Mouse (Mus musculus) lung, postnatal 25 days (tissue): Measurements from ENCODE around the gene Hmgb1.

Source experiments
- DNase-seq: peaks from one replicate; pipeline ENCODE4 v3.0.0; 2022; ENCODE audit warnings: low spot score

Hmgb1 gene

GRCm38 (mm10) chr5:149184104-149184843 lies at the start of gene Hmgb1, which contains the start of gene Uspl1:
Gene Hmgb1, minus strand, starts transcription at chr5:149184489.
Gene Uspl1, plus strand, starts transcription at chr5:149184350.
- DNase-seq = peak; percentile 98

DNA sequence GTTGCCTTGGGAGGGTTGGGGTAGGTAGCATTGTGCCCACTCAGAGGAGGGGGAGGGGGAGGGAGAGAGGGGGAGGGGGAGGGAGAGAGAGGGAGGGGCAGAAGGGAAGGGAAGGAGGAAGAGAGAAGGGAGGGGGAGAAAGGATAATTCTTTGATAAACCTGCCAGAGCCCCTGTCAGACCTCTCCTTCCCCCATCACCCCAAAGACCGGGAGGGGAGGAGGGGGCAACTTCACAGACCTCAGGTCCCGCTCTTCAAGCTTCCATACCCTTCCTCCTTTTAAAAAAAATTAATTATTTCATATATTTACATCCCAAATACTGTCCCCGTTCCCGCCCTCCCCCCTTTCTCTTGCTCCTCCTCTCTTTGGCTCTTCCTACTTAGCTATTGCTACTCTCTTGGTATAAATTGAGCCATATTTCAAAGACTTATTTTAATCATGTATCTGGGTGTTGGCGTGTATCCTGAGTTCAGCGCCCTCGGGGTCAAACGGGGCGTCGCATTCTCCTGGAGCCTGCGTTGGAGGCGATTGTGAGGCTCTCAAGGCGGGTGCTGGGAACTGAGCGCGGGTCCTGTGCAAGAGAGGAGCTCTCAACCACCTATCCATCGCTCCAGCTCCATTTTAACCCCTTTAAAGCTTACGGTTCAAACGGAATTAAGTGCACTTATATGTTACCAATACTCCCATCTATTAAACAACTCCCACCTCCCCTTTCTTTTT lies 45.5 kb upstream of the Hmgb1 start:
- DNase-seq = no peak

- DNase-seq = peak; percentile 98
Observed at GRCm38 (mm10) chr5:149228700-149229618, 44.7 kb upstream of the Hmgb1 start.

GRCm38 (mm10) chr5:149224666-149225065 lies 40.4 kb upstream of the Hmgb1 start:
- no peak for DNase-seq

GRCm38 (mm10) chr5:149221355-149221754 lies 37.1 kb upstream of the Hmgb1 start:
- DNase-seq = no peak

- no peak for DNase-seq
Observed at GRCm38 (mm10) chr5:149219493-149219892, 35.2 kb upstream of the Hmgb1 start.

- DNase-seq = no peak
Observed at GRCm38 (mm10) chr5:149217524-149218357, 33.5 kb upstream of the Hmgb1 start.

- no peak for DNase-seq
Observed at GRCm38 (mm10) chr5:149215540-149215939, 31.3 kb upstream of the Hmgb1 start.

DNA sequence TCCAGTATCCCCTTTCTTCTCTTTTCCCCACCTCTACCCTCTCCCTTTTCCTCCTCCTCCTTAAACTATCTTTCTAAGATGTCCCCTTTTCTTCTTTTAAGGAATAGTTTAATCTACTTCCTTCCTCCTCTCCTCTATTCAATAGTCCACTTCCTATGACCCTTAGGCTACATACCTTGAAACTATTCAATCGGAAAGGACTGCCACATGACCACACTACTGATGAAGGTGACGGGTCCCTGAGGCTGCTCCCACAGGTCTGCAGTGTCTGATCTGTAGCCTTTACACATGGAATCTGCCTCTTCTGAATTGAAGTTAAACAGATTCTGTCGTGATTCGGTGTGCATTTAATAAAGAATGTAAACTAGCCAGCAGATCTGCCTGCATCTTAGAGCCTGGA lies 28.5 kb upstream of the Hmgb1 start:
- no peak for DNase-seq

DNA sequence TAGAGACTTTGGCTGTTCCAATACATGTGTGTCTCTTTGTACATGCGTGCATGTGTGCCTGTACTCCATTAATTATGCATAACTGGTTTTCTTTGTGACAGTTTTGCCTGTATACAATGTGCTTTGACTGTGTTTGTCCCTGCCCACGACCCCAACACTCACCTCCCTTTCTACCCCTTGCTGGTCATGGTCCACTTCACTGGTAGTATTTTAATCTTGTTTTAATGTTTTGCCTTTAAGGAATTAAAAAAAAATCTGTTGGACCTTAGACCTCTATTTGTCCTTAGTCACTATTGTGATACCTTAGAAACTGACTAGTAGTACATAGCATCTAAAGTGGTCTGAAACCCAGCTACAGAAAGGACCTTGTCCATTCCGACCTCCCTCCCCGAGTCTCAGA lies 26.8 kb upstream of the Hmgb1 start:
- no peak for DNase-seq

GRCm38 (mm10) chr5:149209328-149209727 lies 25.0 kb upstream of the Hmgb1 start:
- no peak for DNase-seq

GRCm38 (mm10) chr5:149208776-149209175 lies 24.5 kb upstream of the Hmgb1 start:
- DNase-seq = no peak

- DNase-seq = no peak
Observed at GRCm38 (mm10) chr5:149207661-149208060, 23.4 kb upstream of the Hmgb1 start.

- DNase-seq = no peak
Observed at GRCm38 (mm10) chr5:149206286-149206685, 22.0 kb upstream of the Hmgb1 start.

GRCm38 (mm10) chr5:149205265-149205664 lies 21.0 kb upstream of the Hmgb1 start:
- DNase-seq = no peak

DNA sequence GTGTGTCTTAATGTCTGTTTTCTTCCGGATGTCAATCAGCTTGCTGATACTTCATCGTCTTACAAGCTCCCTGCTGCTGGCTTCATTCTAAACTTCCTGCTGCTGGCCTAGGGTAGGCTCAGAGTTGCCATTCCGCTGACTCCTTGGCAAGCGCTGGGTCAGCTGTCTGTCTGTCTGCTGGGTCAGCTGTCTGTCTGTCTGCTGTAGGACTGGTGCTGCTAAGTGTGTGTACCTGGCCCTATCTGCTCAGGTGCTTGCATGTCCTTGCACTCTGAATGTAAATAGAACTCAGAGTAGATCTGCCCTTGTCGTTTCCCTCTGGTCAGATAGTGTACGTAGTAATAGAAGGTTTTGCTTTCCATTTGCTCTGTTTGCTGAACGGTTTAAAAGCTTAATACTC lies 20.5 kb upstream of the Hmgb1 start:
- DNase-seq = no peak

DNA sequence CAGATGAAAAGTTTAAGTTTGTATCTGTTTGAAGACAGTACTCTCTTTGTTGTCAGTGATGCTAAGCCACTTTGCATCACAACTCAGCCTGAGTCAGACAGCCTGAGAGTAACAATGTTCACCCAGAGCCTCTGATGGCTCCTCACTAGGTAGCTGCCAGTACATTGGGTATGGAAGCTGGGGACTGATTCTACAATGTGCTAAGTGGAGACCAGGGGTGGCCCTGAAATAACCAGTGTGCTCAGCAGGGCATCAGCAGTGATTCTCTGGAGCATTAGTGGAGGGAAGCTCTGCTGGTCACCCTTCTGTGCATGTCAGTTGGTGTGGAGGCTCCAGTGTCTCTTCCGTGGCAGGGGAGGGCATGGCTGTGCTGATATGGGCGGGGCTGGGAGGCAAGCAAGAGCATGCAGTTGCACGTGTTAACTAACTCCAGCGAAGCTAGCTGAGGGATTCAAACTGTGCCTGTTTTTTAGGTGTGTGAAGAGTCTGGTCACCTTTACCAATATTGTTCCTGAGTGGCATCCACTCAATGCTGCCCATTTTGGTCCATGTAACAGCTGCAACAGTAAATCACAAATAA lies 19.6 kb upstream of the Hmgb1 start:
- no peak for DNase-seq

DNA sequence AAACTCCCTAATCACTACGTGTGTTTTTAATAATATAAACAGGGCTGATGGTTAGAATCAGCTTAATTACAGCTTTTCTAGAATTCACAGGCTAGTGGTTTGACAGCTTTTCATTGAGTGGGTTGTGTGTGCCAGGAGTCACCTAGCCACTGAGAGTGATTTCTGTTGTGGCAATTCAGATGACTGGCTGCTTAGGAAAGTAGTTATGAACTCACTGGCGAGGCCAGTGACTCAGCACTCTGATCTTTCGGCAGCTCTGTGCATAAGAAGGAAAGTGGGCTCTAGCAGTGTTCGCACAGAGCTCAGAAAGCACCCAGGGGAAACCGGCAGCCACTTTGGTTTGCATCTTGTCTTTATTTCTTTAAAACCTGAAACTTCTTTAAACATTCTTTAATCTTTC lies 18.7 kb upstream of the Hmgb1 start:
- peak; percentile 22 for DNase-seq

DNA sequence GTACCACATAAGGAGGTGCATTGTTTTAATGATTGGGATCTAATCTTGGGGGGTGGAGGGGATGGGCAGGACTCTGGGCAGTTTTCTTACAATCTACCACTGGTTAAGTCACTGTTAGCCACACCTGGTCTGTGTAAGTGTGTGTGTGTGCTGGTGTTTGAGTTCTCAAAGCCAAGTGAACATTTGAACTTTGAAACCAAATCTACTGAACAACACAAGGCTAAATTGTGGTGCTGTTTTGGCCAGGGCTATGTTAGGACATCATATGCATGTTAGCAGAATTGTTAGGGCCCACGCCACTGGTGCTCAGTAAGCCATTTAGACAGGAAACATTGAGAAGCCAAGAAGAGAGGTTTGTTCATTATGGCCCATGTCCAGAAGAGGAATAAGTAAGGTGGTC lies 14.5 kb upstream of the Hmgb1 start:
- DNase-seq = no peak

DNA sequence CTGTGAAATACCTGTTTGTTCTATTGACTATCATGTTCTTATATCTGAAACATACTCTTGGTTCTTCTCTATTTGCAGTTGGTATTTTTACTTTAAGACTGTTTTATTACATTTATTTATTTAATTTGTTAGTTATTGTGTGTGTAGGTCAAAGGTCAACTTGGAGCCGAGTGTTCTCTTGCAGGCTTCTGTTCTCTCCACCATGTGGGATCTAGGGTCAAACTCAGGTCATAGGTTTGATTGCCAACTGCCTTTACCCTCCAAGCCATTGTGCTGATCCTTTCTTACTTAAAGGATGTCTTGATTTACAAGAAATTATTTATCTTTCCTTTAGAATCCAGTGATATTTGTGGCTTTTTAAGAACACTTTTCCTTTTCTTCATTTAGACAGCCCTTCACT lies 12.3 kb upstream of the Hmgb1 start:
- no peak for DNase-seq

GRCm38 (mm10) chr5:149190160-149190559 lies 5.9 kb upstream of the Hmgb1 start:
- DNase-seq = no peak
